Mouse (Mus musculus): ENCODE data around the gene Josd2.
A peak's percentile ranks its signal among the peaks of the same experiment; 100 is the strongest.

Gene Josd2

DNA sequence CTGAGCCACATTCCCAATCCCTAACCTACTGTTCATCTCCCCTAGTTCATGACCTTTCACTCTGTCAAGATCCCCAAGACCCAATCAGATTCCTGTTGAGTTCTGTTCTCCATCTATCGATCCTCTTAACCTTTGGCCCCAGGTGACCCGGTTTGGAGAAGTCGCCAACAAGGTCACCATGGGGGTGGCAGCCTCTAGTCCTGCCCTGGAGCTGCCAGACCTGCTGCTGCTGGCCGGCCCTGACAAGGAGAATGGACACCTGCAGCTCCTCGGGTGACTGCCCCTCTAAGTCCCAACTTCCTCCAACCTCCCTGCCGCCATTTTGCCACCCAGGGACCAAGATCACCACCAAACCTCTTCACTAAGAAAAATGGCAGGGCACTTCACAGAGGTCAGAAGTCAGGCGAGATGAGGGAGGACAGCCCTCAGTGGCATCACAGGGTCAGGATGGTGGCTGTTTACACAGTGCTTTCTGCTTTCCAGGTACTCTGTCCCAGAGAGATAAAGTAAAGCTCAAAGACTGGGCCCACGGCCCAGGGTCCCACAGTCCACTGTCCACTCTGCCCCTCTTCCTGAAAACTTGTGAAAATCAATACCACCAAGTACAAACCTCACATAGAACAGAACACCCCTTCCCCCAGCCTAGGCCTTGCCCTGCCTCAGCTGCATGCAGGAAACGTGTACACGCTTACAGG lies 29.7 kb downstream of the Josd2 start:
- DNase-seq (ENCODE audit: low spot score in 2 of 2): no peak

DNA sequence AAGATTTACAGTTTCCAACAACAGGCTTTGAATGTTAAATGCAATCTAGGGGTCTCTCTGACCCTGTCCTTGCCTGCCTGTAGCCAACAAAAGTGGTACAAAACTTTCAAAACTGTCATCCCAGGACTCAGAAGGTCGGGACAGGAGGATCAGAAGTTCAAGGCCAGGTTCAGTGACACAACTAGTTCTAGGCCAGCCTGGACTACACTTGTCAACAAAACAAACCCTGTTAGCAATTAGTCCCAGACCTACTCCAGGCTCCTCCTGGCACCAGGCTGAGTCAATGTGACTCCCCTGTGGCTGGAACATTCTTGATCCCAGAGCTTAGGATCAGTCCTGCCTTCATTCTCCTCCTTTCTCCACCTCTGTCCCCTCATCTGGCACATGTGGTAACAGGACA lies 31.1 kb downstream of the Josd2 start:
- DNase-seq (ENCODE audit: low spot score in 2 of 2): no peak

DNA sequence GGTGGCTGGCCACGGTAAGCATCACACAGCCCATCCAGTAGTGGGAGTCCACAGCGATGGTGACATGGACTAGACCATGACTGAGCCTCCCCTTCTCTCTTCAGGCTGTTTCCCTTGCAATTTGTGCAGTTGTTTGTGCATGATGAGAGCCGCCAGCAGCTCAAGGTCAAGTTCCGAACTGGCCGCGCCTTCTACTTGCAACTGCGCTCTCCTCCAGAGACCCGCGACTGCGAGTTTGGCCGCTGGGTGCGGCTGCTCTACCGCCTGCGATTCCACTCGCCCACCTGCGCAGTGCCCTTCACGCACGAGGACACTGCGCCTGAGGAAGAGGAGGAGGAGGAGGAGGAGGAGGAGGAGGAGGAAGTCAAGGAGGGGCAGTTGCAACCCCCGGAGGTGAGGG lies 32.3 kb downstream of the Josd2 start:
- DNase-seq (ENCODE audit: low spot score in 2 of 2): no peak

DNA sequence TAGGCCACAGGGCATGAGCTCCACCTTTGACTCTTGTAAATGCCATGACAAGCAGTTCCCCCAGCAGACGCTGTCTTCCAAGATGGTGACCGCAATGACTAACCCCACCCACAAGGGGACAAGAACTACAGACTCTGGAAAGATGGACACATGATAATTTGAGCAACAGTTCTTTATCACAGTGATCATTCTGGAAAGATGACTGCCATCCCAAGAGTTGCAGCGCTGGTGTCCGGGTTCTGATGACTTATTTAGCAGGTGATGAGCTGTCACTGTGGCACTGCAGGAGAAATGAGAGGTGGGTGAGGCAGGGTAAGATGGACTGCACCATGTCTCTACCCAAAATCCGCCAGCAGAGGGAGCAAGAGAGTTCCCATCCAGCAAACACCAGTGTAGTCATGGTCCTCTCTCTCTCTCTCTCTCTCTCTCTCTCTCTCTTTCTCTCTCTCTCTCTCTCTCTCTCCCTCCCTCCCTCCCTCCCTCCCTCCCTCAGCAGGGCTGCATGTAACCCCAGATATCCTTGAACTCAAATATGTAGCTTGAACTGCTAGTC lies 33.9 kb downstream of the Josd2 start:
- peak in 1 of 2 experiments; percentile 24 for DNase-seq (ENCODE audit: low spot score in 2 of 2)

DNA sequence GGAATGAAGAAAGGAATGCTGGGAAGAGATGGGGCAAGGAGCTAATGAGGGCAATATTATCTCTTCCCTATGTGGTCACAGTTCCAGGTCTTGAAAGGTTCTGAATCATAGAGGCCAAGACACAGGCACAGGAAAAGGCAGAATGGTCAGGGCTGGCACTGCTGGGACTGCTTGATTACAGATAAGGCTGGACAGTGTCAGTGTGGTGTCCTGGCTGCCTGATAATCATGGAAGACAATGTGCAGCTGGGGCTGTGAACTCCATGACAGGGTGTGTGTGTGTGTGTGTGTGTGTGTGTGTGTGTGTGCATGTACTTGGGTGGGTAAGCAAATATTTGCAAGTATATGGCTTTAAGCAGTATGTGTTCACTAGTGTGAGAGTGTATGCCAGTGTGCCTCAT lies 39.7 kb downstream of the Josd2 start:
- DNase-seq (ENCODE audit: low spot score in 2 of 2): no peak

DNA sequence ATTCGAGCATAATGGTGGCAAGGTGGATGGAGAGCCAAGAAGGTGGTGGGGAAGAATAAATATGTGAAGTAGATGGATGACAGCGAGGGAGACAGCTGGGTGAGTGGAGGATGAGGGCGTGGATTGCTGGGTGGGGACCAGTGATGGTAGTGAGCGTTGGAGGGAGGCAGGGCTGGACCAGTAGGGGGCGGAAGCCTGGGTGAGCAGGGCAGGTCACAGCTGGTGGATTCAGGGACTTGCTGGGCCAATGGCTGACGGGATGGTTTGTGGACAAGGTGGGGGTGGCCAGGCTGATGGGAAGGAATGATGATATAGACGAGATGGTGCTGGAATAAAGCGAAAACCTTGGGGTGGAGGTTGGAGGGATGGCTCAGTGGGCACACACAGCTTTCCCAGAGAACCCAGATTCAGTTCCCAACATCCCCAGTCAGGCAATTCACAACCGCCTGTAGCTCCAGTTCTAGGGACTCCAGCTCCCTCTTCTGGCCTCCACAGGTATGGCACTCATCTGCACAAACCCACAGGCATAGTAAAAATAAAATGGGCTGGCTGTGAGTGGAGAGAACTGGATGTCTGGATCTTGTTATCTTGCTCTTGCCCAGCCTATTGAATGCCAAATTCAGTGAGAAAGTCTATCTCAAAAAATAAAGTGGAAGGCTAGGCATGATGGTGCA lies 51.6 kb downstream of the Josd2 start:
- no peak for DNase-seq (ENCODE audit: low spot score in 2 of 2)

DNA sequence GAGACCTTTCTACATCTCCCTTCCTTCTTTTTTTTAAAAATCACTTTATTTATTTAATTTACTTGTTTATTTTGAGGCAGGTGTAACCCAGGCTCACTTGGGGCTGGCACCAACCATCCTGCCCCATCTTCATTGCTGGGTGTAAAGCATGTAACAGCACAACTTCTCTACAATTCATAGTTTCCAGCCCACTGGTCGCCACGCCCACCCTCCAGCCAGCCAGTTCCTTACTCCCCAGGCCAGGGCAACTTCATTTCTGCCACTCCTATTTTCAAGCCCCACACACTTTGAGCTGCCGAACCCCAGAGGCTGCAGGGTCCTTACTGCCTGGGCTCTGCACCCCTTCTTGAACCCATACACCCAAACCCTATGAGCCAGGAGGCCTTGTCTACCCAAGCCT lies 53.2 kb downstream of the Josd2 start:
- DNase-seq (ENCODE audit: low spot score in 2 of 2): no peak
